Comparison of ENCODE assay signal across 38 mouse cellular contexts in the genomic region with DNA sequence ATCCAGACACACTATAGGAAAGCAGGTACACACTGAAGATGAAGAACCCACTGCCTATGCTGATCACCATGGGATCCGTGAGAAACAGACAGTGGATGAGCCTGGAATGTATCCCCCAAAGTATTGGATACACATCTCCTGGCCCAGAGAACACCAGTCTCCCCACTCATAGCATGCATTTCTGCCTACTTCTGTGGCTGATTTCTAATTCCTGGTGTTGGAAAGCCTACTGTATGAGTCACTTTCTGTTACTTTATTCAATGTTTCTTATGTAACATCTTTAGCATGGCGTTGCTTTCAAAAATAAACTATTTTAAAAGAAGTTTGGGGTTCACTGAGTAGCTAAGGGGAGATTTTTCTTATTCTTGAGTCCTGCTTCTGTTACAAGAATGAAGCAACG. TPM values are rescaled to one million over a fixed set of nuclear protein-coding genes. Genes with fewer than 3 reads are reported as not detected.
A peak's percentile ranks its signal among the peaks of the same experiment; 100 is the strongest.
DNase-seq lines count a peak whose midpoint lies in the region; TF ChIP-seq lines count a peak whose summit lies in the region.
"Had no signal": no experiment of that assay in that cellular context is flagged by ENCODE, and none has a peak within 500 bp of the region (broad histone marks: within the 10 kb centered on the region; RNA-seq: fewer than 3 reads in every experiment).

No protein-coding gene starts in this region.

- H3K4me1 ChIP-seq in cortical plate, adult 2 months (ENCODE audit: control insufficient read depth, insufficient read depth, low read length) = peaks cover 1% of the 10 kb centered on the region; the same call in 1 of the 2 replicates
- H3K4me1 ChIP-seq: embryonic facial prominence, embryonic 10.5 days; embryonic facial prominence, embryonic 13.5 days; forebrain, embryonic 10.5 days; forebrain, embryonic 13.5 days; heart, embryonic 12.5 days; heart, embryonic 15.5 days; hindbrain, embryonic 10.5 days; hindbrain, embryonic 13.5 days had no signal

- TF ChIP-seq POLR2A in cortical plate, adult 2 months (IDR thresholded peaks at IDR 0.05; ENCODE audit: extremely low read depth, insufficient read depth, low read length) = no peak

- intact Hi-C loops in left cerebral cortex, postnatal 36 days (cut with DNase I) = no loop called here

- no peak for TF ChIP-seq CTCF in cortical plate, adult 2 months (IDR thresholded peaks at IDR 0.05; ENCODE audit: extremely low read depth, insufficient read depth, low read length)

- H3K27ac ChIP-seq in cortical plate, adult 2 months (ENCODE audit: insufficient read depth, low read length) = peak overlapping the region; percentile 28; the same call in 1 of the 2 replicates
- H3K27ac ChIP-seq: embryonic facial prominence, embryonic 10.5 days; embryonic facial prominence, embryonic 13.5 days; forebrain, embryonic 10.5 days; forebrain, embryonic 13.5 days; heart, embryonic 15.5 days; hindbrain, embryonic 10.5 days; hindbrain, embryonic 13.5 days had no signal

- peak; percentile 34 for DNase-seq in left cerebral cortex, adult 11 months (ENCODE audit: low spot score)
- no peak for DNase-seq in left cerebral cortex, postnatal 36 days (ENCODE audit: low spot score in 2 of 2)
- DNase-seq in right cerebral cortex, adult 18-20 months = peak; percentile 26
- DNase-seq in right cerebral cortex, postnatal 25 days = no peak
- DNase-seq in adrenal gland, adult (ENCODE audit: inconsistent age in 2 of 2, low spot score in 1 of 2) = no peak
- no peak for DNase-seq in lung, postnatal 4 days
- DNase-seq: adrenal gland, postnatal 10 days; adrenal gland, postnatal 36 days; cerebellum, adult 11 months; cerebellum, adult 2 months; cerebellum, adult 9-11 months; cerebellum, postnatal 25 days; embryo, embryonic 11 days; gastrocnemius, postnatal 25 days; heart, adult 18-20 months; heart, postnatal 10 days; heart, postnatal 36 days had no signal

- no peak overlapping the region for H3K4me3 ChIP-seq in cortical plate, adult 2 months (ENCODE audit: insufficient read depth, low read length)
- H3K4me3 ChIP-seq: embryonic facial prominence, embryonic 10.5 days; embryonic facial prominence, embryonic 13.5 days; erythroblast, embryonic 14.5 days; forebrain, embryonic 10.5 days; forebrain, embryonic 13.5 days; heart, embryonic 12.5 days; heart, embryonic 15.5 days; hindbrain, embryonic 10.5 days; hindbrain, embryonic 13.5 days had no signal

RNA-seq across cellular contexts. Expression of a gene that starts 20.7 kb away (rescaled TPM):
- under 1 TPM in 1 of 2 experiments, not detected in 1; 0.48 TPM for total RNA-seq in left cerebral cortex, postnatal 36 days (2021)
- polyA plus RNA-seq in cortical plate, adult 2 months (2012; rRNA removed) = 0.04 TPM in 1 of 2 replicates, not detected in the other
- total RNA-seq: adrenal gland, adult 18-20 months; adrenal gland, postnatal 10 days; adrenal gland, postnatal 36 days; common myeloid progenitor, adult 5-6 weeks; gastrocnemius, adult 8-10 months; gastrocnemius, postnatal 25 days; heart, adult 18-20 months; heart, postnatal 10 days; heart, postnatal 36 days; MEL had no signal
- polyA plus RNA-seq: activated CD4-positive, CD25-positive, alpha-beta regulatory T cell, adult 4 months; C2C12; CD4-positive, CD25-positive, alpha-beta regulatory T cell, adult 4 months; cerebellum, adult 2 months; embryonic facial prominence, embryonic 10.5 days; embryonic facial prominence, embryonic 13.5 days; erythroblast, embryonic 14.5 days; forebrain, embryonic 10.5 days; forebrain, embryonic 13.5 days; forebrain, embryonic 16.5 days; gonadal fat pad, adult 2 months; heart, embryonic 12.5 days; heart, embryonic 15.5 days; hindbrain, embryonic 10.5 days; hindbrain, embryonic 13.5 days; hindbrain, embryonic 16.5 days had no signal

RNA-seq across cellular contexts. Expression of a gene that starts 54.4 kb away (rescaled TPM):
- total RNA-seq in left cerebral cortex, postnatal 36 days (2021) = not detected
- polyA plus RNA-seq in cortical plate, adult 2 months (2012; rRNA removed) = not detected in 2 replicates
- total RNA-seq: adrenal gland, adult 18-20 months; adrenal gland, postnatal 10 days; adrenal gland, postnatal 36 days; common myeloid progenitor, adult 5-6 weeks; gastrocnemius, adult 8-10 months; gastrocnemius, postnatal 25 days; heart, adult 18-20 months; heart, postnatal 10 days; heart, postnatal 36 days; MEL had no signal
- polyA plus RNA-seq: C2C12; CD4-positive, CD25-positive, alpha-beta regulatory T cell, adult 4 months; cerebellum, adult 2 months; embryonic facial prominence, embryonic 10.5 days; embryonic facial prominence, embryonic 13.5 days; erythroblast, embryonic 14.5 days; forebrain, embryonic 10.5 days; forebrain, embryonic 13.5 days; forebrain, embryonic 16.5 days; frontal cortex, adult 2 months; heart, embryonic 12.5 days; heart, embryonic 15.5 days; hindbrain, embryonic 10.5 days; hindbrain, embryonic 13.5 days; hindbrain, embryonic 16.5 days had no signal

Comparison
In these comparisons a context has a peak if more than half of its experiments do, and no peak if none do; other contexts are left out.
1. DNase-seq: peak in left cerebral cortex, adult 11 months (single experiment) and right cerebral cortex, adult 18-20 months (single experiment); none in left cerebral cortex, postnatal 36 days (0 of 2), right cerebral cortex, postnatal 25 days (single experiment), adrenal gland, adult (0 of 2) and lung, postnatal 4 days (0 of 2).